24 mouse cellular contexts compared by ENCODE assay signal in the genomic region with DNA sequence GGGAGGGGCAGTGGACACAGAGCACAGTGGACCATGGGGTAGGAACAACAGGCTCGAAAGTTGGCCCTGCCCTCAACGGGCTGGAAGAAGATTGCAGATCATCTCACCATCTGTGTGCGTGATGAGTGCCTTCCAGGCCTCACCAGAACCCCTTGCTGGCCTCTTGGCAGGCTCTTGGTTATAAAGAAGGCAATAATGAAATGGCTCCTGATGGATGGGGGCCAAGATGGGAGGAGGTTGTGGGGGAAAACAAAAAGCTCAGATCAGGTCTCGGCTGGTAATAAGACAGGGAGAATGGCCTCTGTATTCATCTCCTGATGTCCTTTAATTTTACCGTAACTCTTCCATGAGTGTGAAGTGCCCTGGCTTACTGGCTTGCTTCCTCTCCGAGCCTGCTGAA.
DNase-seq lines count a peak whose midpoint lies in the region; ATAC-seq lines count a peak whose summit lies in the region.
"Had no signal": no experiment of that assay in that cellular context is flagged by ENCODE, and none has a peak within 500 bp of the region (broad histone marks: within the 10 kb centered on the region; RNA-seq: fewer than 3 reads in every experiment).

No protein-coding gene starts in this region.

- H3K9ac ChIP-seq in neural tube, embryonic 13.5 days = no peak overlapping the region
- no peak overlapping the region for H3K9ac ChIP-seq in neural tube, embryonic 15.5 days (replicated peaks)
- H3K9ac ChIP-seq: embryonic facial prominence, embryonic 12.5 days; embryonic facial prominence, embryonic 15.5 days; forebrain, embryonic 12.5 days; forebrain, embryonic 15.5 days; hindbrain, embryonic 13.5 days; intestine, embryonic 15.5 days had no signal

- H3K4me1 ChIP-seq in neural tube, embryonic 13.5 days (replicated peaks) = peaks cover 35% of the 10 kb centered on the region
- H3K4me1 ChIP-seq in neural tube, embryonic 15.5 days = peaks cover 22% of the 10 kb centered on the region
- H3K4me1 ChIP-seq: embryonic facial prominence, embryonic 12.5 days; embryonic facial prominence, embryonic 15.5 days; forebrain, embryonic 15.5 days; intestine, embryonic 15.5 days had no signal

- intact Hi-C loops in heart, postnatal 25 days (cut with DNase I) = loop anchor here (5.0 kb wide), 1 partner anchor 56 kb away; no protein-coding TSS in a partner anchor

- no peaks in the 10 kb centered on the region for H3K27me3 ChIP-seq in neural tube, embryonic 13.5 days
- no peaks in the 10 kb centered on the region for H3K27me3 ChIP-seq in neural tube, embryonic 15.5 days (replicated peaks)
- H3K27me3 ChIP-seq: embryonic facial prominence, embryonic 12.5 days; embryonic facial prominence, embryonic 15.5 days; forebrain, embryonic 12.5 days; forebrain, embryonic 15.5 days; hindbrain, embryonic 13.5 days; intestine, embryonic 15.5 days; Patski had no signal

- no peak for ATAC-seq in neural tube, embryonic 13.5 days (ENCODE audit: low read depth)
- no peak for ATAC-seq in neural tube, embryonic 15.5 days (ENCODE audit: low FRiP score)
- ATAC-seq: forebrain, embryonic 15.5 days; hindbrain, embryonic 16.5 days; intestine, embryonic 15.5 days; Patski had no signal

- H3K4me3 ChIP-seq in neural tube, embryonic 13.5 days = no peak overlapping the region
- no peak overlapping the region for H3K4me3 ChIP-seq in neural tube, embryonic 15.5 days (replicated peaks)
- H3K4me3 ChIP-seq: embryonic facial prominence, embryonic 12.5 days; embryonic facial prominence, embryonic 15.5 days; forebrain, embryonic 12.5 days; forebrain, embryonic 15.5 days; hindbrain, embryonic 10.5 days; hindbrain, embryonic 13.5 days; intestine, embryonic 15.5 days had no signal

- DNase-seq in cerebellum, postnatal 10 days = peak; percentile 78 to 87
- no peak for DNase-seq in cerebellum, postnatal 36 days
- peak; percentile 41 for DNase-seq in heart, adult 11 months
- DNase-seq in heart, postnatal 25 days (ENCODE audit: low spot score) = no peak
- DNase-seq: adrenal gland, postnatal 10 days; adrenal gland, postnatal 36 days; cerebellum, adult 11 months; cerebellum, adult 2 months; cerebellum, adult 9-11 months; gastrocnemius, postnatal 10 days; gastrocnemius, postnatal 36 days; heart, postnatal 36 days had no signal

- H3K4me2 ChIP-seq in neural tube, embryonic 13.5 days = no peak overlapping the region
- H3K4me2 ChIP-seq in neural tube, embryonic 15.5 days = no peak overlapping the region
- H3K4me2 ChIP-seq: embryonic facial prominence, embryonic 12.5 days; embryonic facial prominence, embryonic 15.5 days; forebrain, embryonic 12.5 days; forebrain, embryonic 15.5 days; heart, embryonic 11.5 days; hindbrain, embryonic 13.5 days; intestine, embryonic 15.5 days had no signal

- WGBS in neural tube, embryonic 13.5 days = 48% methylated on average over 6 of the region's 6 CpGs
- 59% methylated on average over 6 of the region's 6 CpGs for WGBS in neural tube, embryonic 15.5 days

- H3K27ac ChIP-seq in neural tube, embryonic 13.5 days (replicated peaks) = peak overlapping the region; percentile 46; the same call in 1 of the 2 replicates
- H3K27ac ChIP-seq in neural tube, embryonic 15.5 days (replicated peaks) = no peak overlapping the region
- H3K27ac ChIP-seq: embryonic facial prominence, embryonic 12.5 days; embryonic facial prominence, embryonic 15.5 days; forebrain, embryonic 12.5 days; forebrain, embryonic 15.5 days; hindbrain, embryonic 10.5 days; hindbrain, embryonic 13.5 days; intestine, embryonic 15.5 days had no signal

- H3K36me3 ChIP-seq in neural tube, embryonic 13.5 days = no peaks in the 10 kb centered on the region
- no peaks in the 10 kb centered on the region for H3K36me3 ChIP-seq in neural tube, embryonic 15.5 days
- H3K36me3 ChIP-seq: embryonic facial prominence, embryonic 12.5 days; embryonic facial prominence, embryonic 15.5 days; forebrain, embryonic 12.5 days; forebrain, embryonic 15.5 days; hindbrain, embryonic 10.5 days; hindbrain, embryonic 13.5 days; intestine, embryonic 15.5 days had no signal

- H3K9me3 ChIP-seq in neural tube, embryonic 13.5 days = no peaks in the 10 kb centered on the region
- no peaks in the 10 kb centered on the region for H3K9me3 ChIP-seq in neural tube, embryonic 15.5 days (replicated peaks)
- H3K9me3 ChIP-seq: embryonic facial prominence, embryonic 12.5 days; embryonic facial prominence, embryonic 15.5 days; forebrain, embryonic 12.5 days; forebrain, embryonic 15.5 days; hindbrain, embryonic 10.5 days; hindbrain, embryonic 13.5 days; intestine, embryonic 15.5 days had no signal

Comparison
In these comparisons a context has a peak if more than half of its experiments do, and no peak if none do; other contexts are left out.
1. DNase-seq: peak in cerebellum, postnatal 10 days (2 of 2) and heart, adult 11 months (single experiment); none in cerebellum, postnatal 36 days (0 of 2) and heart, postnatal 25 days (single experiment).